Mouse (Mus musculus) thymus, postnatal 14 days (tissue): ENCODE data around the gene Hist2h3c2.
"Not testable (repeated sequence)": the region's sequence is repeated elsewhere in the genome, so short reads cannot be mapped to it uniquely, and the experiment has no call there.

Experiments used
- DNase-seq: peaks from one replicate; pipeline ENCODE4 v3.0.0; 2021

Hist2h3c2 gene

GRCm38 (mm10) chr3:96260220-96260619, 21.3 kb upstream of the Hist2h3c2 start:
- no peak for DNase-seq

DNA sequence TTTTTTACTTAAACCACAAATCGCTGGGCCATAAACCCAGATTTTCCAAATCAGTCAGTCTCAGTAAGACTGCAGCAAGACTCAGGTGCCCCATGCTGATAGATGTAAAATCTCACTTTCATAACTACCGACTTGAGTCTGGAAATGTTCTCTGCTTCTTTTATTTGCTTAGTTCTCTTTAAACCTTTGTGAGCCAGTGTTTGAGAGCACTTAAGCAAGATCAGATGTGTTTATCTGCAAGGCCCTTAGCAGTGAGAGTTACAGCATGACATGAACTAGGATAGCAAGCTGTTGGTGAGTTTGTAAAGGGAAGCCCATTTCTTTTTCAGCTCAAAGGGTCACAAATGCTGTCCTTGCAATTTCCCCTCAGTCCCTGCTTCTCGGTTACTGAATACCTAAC, 18.3 kb upstream of the Hist2h3c2 start:
- no peak for DNase-seq

DNA sequence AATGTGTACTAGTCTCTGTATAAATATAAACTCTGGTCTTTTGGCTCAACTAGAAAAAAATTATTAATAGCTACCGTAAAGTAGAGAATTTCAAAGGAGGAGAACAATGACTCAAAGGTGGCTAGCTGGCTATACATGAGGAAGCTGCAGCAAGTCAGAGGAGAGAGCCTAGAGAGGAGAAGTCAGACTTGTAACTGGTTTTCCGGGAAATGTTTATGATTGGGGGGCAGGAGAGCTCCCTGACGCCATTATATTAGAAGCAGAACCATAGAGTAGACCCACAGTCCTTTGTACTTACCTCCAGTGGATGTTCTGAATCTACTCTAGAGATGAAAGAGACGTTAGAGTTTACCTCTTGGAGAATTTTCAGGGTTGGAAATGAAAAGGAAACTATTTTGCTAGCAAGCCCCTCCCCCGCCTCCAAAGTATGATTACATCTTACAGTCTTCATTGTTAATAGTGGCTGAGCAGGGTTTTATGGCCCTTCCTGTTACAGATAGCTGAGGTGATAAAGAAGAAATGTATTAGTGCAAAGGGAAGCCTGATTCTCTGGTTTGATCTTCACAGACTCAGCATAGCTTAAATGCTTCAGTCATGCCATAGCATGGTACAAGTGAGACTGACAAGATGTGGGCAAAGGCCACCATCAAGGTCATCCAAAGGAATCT, 17.1 kb upstream of the Hist2h3c2 start:
- DNase-seq: no peak

DNA sequence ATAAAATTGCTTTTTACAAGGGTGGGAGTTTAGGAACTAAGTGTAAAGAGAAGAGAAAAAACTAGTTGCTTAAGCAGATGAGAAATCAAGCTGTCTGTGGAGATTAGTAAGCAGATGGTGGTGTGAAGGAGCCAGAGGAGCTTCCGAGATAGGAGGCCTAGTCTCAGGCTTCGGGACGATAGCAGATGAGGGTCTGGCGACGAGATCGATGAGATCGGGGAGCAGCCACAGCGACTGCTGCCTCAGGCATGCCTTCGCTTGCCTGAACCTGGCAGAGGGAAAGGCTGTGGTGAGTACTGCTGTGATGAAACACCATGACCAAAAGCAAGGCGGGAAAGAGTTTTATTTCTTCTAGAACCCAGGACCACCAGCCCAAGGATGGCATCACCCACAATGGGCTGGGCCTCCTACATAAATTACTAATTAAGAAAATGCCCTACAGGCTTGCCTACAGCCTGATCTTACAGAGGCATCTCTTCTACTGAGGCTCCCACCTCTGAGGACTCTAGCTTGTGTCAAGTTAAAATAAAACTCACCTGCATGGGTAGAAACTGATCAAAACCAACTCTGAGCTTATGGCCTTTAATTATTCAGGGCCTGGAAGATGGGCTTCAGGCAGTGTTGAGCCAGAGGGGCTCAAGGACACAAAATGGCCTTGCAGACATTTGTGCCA, 15.9 kb upstream of the Hist2h3c2 start:
- no peak for DNase-seq

GRCm38 (mm10) chr3:96251787-96252186, 12.9 kb upstream of the Hist2h3c2 start:
- no peak for DNase-seq

DNA sequence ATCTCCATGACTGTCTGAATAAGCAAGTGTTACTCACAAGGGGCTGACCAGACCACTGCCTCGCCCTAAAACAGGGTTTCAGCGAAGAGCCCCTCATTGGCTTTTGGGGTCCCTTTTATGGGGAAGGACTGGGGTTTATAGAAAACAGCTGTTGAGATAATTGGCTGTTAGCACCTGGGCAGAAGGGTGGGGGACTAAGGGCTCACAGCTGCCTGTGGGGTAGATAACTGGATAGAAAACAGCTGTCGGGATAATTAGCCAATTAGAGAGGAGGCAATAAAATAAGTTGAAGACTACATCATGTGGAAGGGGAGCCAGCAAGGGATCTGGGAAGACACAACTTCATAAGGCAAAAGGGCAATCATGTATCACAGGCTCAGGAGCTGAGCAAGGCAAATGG, 12.0 kb upstream of the Hist2h3c2 start:
- DNase-seq: no peak

DNA sequence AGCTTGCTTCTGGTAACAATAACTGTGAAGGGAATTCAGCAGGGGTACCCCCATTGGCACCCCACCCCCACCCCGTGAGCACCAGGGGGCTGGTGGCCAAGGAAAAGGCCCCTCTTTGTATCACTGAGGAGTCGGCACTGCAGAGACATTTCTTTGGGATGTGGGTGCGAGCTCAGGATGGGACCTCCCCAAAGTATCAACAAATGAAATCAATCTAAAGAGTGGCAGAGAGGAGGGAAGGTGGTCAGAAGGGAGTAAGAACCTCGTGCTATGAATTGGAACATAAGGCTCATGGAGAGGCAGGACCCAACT, 10.1 kb upstream of the Hist2h3c2 start:
- peak; percentile 38 for DNase-seq

- no peak for DNase-seq
Measured at GRCm38 (mm10) chr3:96248141-96249033, 9.5 kb upstream of the Hist2h3c2 start.

- no peak for DNase-seq
Measured at GRCm38 (mm10) chr3:96247356-96248140, 8.6 kb upstream of the Hist2h3c2 start.

- DNase-seq: not testable (repeated sequence)
Measured at GRCm38 (mm10) chr3:96246427-96246856, 7.5 kb upstream of the Hist2h3c2 start, which contains the start of gene Hist2h3c1. TSS of gene Hist2h3c1 (plus strand) at chr3:96246685.

- DNase-seq: not testable (repeated sequence)
Measured at GRCm38 (mm10) chr3:96246018-96246417, 7.1 kb upstream of the Hist2h3c2 start.

DNA sequence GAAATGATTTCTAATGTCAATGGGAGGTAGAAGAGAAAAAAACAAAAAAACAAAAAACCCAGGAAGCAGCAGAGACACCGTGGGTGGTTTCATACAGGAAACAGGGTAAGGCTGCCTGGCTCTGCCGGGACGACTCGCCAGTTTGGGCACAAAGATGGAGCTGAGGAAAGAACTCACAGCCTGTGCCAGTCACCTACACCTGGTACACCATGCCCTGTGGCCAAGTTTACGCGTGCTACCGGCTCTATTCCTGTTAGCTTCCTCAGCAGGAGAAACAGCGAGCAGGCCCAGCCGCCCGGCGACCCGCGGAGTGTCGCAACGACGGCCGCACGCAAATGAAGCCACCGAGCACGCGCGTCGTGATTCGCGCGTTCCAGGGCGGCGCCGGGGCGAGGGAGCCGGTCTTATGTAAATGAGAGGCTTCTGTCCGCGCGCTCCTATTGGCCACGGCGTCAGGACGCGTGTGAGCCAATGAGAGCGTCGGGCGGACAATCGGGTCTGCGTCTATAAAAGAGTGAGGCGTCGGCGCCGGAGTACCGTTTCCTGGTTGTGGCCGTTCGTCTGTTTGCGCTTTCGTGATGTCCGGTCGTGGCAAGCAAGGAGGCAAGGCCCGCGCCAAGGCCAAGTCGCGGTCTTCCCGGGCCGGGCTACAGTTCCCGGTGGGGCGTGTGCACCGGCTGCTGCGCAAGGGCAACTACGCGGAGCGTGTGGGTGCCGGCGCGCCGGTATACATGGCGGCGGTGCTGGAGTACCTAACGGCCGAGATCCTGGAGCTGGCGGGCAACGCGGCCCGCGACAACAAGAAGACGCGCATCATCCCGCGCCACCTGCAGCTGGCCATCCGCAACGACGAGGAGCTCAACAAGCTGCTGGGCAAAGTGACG, 6.3 kb upstream of the Hist2h3c2 start, which contains the start of gene Hist2h2aa1:
Gene Hist2h2aa1 (plus strand): TSS at position 495 of the 884 bp plus-strand sequence.
- peak; percentile 86 for DNase-seq

- peak; percentile 47 for DNase-seq
Measured at GRCm38 (mm10) chr3:96243921-96244572, 5.1 kb upstream of the Hist2h3c2 start.

- DNase-seq: no peak
Measured at GRCm38 (mm10) chr3:96240799-96241197, 1.9 kb upstream of the Hist2h3c2 start.

GRCm38 (mm10) chr3:96239949-96240798, 1.2 kb upstream of the Hist2h3c2 start, which contains the start of gene Hist2h2aa2:
TSS of gene Hist2h2aa2 (minus strand) at chr3:96240276.
- peak; percentile 95 for DNase-seq

- no peak for DNase-seq
Measured at GRCm38 (mm10) chr3:96237904-96238511, 919 bp downstream of the Hist2h3c2 start.

GRCm38 (mm10) chr3:96237335-96237903, 1.5 kb downstream of the Hist2h3c2 start:
- DNase-seq: no peak

DNA sequence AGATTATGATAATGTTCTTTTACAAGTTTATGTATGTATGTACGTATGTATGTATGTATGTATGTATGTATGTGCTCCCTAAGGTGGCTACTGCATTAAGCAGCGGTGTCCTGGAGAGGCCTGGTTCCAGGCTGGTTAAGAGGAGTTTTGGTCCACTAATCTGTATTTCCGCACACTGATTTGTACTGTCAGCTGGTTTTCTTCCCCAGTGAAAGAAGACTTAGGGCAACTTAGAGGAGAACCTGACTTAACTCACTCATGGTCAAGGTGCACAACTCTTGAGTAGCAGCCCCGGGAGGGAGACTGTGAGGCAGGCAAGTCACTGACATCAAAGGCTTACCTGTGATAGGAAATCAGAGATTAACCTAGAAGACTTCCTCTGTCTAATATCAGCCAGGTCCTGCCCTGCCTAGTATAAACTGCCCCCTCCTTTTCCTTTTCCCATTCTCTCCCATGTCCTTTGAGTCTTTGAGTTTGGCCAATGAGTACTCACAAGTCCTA, 2.0 kb downstream of the Hist2h3c2 start:
- no peak for DNase-seq

DNA sequence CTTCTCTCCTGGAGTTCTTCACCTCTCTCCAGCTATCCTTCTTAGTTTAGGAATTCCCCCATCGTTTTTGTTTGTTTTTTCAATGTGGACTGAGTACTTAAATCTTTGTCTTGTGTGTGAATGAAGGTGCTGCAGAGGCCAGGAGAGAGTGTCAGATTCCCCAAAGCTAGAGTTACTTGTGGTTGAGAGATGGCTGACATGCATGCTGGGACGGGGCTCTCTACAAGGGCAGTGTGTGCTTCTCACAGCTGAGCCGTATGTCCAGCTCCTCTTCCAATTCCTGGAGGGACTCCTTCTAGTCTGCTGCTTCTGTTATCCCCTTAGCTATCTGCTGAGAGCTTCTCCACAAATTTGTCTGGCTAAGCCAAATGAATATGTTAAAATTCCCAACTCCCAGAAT, 3.1 kb downstream of the Hist2h3c2 start:
- DNase-seq: no peak
